Mouse (Mus musculus): ENCODE results near the gene Slc25a38. TPM values are rescaled to one million over a fixed set of nuclear protein-coding genes. Genes with fewer than 3 reads are reported as not detected.

Slc25a38 gene
- total RNA-seq, 2 experiments from 2014 or later = 271 to 322 TPM

DNA sequence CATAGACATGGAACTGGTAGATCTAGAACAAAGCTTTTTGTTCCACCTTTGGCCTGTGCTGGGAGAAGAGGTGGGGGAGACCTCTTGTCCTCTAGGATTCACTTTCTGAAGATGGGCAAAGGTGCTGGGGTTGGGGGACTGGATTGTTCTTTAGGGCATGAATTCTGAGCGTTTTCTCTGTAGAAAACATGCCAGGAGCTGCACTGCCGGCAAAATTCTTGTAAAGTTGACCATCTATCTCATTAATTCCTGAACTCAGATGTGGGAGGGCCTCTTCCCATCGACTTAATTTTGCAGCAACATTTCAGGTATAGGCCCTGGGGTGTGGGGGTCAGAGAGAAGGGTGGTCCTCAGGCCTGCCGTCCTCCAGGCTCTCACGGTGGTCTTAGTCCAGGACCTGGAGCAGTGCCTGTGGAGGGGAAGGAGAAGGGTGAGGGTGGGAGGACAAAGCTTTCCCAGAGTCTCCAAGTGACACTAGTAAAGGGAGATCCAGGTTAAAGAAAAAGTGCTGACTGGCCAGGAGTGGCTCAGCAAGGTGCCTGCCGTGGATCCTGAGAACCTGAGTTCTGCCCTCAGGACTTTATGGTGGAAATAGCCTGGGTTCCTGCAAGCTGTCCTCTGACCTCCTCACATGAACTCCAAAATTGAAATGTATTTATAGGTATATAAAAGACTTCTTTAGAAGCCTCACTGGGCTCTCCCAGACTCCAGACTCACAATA is 23.7 kb downstream of the Slc25a38 start:
- no peak for ATAC-seq (replicated peaks; ENCODE audit: low FRiP score, poor library complexity, severe bottlenecking)

DNA sequence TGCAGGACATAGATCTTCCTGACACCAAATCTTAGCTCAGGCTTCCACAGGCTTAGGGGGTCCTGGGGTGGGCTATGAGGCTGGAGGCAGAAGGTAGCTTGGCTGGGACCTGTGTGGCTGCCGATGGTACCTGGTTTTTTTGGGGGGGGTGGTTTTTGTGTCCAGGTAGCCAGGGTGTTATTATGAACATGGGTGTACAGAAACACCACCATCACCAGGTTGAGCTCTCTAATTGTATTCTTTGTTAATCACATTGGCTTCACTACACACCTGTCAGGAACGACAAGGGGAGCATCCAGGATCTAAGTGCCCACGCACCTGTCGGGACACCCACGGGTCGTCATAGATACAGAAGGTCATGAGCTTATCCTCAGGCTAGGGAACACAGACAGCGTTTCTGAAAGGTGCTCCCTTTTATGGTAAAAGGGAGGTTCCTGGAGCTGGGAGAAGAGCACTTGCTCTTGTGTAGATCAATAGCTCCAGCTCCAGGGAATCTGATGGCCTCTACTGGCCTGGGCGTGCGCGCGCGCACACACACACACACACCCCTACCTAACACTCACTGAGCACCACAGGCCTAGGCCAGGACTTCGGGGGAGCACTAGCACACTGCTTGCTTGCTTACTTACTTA is 24.5 kb downstream of the Slc25a38 start:
- ATAC-seq (replicated peaks; ENCODE audit: low FRiP score, poor library complexity, severe bottlenecking) = no peak

DNA sequence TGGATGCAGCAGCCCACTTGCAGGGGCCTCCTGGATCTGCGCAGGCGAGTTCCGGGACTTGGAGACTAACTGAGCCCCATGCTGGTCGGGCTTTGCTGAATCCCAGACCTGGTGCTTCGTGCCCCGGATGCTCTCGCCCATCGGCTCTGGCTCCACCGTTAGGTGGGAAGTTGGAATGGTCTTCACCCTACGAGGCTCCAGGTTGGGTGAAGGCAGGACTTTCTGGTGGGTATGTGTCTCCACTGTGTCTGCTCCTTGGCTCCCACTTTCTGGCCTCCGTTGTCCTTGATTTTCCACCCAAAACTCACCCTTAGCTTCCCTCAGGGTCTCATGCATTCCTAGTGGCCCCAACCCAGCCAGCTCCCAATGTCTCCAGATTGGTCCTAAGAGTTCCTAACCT is 25.3 kb downstream of the Slc25a38 start:
- no peak for ATAC-seq (replicated peaks; ENCODE audit: low FRiP score, poor library complexity, severe bottlenecking)

DNA sequence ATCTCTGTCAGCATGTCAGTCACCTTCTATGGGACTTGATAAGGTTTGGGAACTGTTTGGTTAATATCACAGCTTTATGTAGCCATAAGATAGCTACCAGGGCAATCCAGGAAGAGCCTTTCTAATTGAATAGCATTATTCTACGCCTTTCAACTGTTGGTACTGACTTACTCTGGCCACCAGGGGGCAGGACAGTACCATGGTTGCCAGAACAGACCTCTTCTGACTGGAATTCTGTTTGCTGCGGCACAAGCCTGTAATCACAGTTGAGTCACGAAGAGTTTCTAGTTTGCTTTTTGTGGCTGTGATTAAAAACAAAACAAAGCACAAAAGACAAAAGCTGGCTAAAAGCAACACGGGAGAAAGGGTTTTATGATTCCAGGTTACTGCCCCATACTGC is 30.5 kb downstream of the Slc25a38 start:
- peak; percentile 90 for ATAC-seq (replicated peaks; ENCODE audit: low FRiP score, poor library complexity, severe bottlenecking)

DNA sequence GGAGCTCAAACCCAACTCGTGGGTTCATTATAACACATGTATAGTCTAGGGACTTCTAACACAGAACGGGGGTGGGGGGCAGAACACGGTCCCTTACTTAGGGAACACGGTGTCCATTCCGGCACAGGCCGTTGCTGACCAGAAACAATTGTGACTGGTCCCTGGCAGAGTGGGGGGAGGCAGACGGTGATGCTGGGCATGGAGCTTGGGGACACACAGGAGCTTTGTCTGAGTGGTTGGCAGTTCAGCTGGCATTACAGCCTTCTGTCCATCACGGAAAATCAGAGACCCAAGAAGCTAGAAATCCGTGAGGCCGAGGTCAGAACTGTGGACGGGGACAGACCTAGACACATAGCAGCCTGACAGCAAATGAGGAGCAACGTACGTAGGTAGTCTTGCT is 34.3 kb downstream of the Slc25a38 start:
- ATAC-seq (replicated peaks; ENCODE audit: low FRiP score, poor library complexity, severe bottlenecking) = no peak

DNA sequence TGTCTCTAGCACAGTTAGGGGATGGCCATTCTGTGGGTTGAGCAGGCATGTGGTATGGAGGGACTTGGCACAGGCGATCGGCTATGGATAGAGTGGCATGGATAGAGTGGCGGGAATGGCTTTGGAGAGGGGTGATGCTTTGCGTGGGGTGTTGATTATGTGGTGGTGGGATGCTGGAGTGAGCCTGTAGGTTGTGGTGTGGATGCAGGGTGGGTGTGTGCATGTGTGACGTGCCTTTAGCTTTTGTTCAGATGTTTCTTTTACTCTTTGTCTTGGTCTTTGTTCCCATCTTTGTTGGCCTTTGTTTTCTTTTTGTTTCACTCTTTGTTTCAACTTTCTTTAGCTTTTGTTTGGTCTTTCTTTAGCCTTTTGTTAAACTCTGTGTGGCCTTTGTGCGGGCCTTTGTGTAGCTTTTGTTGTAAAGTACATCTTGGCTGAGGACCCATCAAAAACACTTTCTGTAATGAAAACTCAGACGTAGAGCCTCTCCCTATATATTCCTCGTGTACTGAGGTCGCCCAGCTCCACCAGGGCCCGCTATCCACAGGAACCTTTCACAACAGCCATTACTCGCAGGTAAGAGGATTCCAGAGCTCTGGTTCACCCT is 39.2 kb downstream of the Slc25a38 start, which contains the start of gene Mobp:
Gene Mobp (plus strand): TSS at position 486 of the 607 bp plus-strand sequence.
- no peak for ATAC-seq (replicated peaks; ENCODE audit: low FRiP score, poor library complexity, severe bottlenecking)

DNA sequence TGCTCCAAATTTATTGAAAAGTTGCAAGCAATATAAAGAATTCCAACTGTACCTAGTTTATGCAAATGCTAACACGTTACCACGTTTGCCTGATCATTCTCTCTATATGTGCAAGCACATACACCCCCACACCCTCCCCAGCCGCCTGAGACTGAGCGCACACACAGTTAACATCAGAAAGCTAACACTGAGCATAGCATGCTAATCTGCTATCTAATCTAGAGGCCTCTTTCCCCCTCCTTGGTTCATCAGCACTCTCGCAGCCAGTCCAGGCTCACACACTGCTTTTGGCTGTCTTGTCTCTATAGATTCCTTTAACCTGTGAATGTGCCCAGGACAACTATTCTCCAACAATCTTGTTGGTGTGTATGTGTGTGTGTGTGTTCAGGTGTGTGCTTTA is 41.0 kb downstream of the Slc25a38 start:
- no peak for ATAC-seq (replicated peaks; ENCODE audit: low FRiP score, poor library complexity, severe bottlenecking)

DNA sequence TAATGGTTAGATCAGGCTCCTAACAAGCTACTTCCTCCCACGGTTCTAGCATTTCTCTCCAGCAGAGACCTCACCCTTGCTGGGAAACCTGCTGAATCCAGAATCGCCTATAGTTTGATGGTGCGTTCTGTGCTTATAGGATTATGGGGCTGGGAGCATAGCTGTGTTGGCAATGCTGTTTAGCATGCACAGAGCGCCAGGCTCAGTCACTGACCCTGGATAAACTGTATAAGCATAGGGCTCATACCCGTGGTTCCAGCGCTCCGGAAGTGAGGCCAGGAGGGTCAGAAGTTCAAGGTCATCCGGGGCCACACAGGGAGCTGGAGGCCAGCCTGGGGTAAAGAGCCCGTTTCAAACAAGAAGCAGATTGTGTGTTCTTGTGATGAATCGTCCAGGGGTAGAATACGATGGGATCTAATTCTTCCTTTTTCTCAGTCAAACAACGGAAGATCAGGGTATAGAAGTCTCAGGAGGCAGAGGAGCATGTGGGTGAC is 41.8 kb downstream of the Slc25a38 start:
- ATAC-seq (replicated peaks; ENCODE audit: low FRiP score, poor library complexity, severe bottlenecking) = no peak

DNA sequence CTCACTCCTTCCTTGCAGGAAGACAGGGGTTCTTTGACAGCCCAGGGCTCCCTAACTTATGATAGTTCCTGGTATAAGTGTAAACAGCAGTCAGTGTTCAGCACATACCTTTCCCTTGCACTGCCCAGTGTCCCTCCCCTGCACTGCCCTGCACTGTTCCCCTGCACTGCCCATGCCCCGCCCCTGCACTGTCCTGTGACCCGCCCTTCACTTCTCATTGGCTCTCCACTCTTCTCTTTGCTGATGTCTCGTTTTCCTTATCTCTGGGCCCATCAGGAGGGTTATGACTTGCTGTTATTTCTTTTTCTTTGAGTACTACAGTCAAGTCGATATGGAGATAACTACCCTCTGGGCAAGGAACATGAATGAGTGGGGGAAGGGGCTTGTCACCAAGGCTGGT is 47.9 kb downstream of the Slc25a38 start:
- ATAC-seq (replicated peaks; ENCODE audit: low FRiP score, poor library complexity, severe bottlenecking) = no peak

DNA sequence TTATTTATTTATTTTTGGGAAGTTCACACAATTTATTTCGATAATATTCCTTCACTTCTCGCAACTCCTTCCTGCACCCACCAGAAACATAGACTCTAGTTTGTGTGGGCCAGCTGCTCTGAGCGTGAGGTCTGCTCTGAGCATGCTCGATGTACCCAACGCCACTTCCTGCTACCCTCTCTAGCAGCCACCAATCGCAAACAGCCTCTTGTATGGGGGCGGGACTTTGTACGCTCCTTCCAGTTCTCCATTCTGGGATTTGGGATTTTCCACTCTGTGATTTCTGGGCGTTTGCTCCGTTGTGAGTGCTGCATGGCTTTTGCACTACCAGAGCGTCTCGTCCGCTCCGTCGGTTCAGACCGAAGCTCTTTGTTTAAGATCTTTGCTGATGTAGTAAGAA is 53.7 kb downstream of the Slc25a38 start:
- ATAC-seq (replicated peaks; ENCODE audit: low FRiP score, poor library complexity, severe bottlenecking) = no peak

DNA sequence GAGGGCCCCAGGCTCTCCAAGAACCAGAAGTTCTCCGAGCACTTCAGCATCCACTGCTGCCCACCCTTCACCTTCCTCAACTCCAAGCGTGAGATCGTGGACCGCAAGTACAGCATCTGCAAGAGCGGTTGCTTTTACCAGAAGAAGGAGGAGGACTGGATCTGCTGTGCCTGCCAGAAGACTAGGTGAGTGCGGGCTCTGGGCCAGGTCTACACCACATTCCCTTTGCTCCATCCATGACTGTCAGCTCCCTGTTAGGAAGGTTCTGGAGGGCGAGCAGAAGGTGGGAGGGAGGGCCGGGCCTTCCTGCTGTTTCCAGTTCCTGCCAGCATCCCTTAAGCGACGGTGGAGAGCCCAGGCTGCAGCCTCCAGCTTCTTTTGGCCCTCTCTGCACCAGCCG is 57.7 kb downstream of the Slc25a38 start:
- no peak for ATAC-seq (replicated peaks; ENCODE audit: low FRiP score, poor library complexity, severe bottlenecking)

DNA sequence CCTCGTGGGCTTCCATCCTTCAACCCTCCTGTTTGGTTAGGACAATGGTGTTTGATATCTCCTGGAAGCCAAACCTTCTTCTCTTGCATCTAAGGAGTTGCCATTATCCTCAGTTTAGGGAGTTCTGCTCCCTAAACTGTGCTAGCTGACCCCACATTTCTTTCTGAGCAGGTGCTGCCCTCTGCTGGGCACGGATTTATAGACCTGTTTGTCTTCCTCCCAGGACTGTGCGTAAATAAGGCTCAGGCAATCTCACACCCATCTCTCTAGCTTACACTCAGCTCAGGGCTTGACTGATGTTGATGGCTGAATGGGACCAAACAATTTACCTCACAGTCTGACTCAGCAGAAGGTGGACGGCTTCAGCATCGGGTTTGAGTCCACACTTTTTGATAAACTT is 61.1 kb downstream of the Slc25a38 start:
- peak; percentile 76 for ATAC-seq (replicated peaks; ENCODE audit: low FRiP score, poor library complexity, severe bottlenecking)

Other genes with a start within 250 kb of the Slc25a38 start
- 52.4 and 67.8 TPM in 2 replicates for gene Wdr48, start 215.5 kb upstream of the Slc25a38 start, total RNA-seq (2015; ENCODE audit: low replicate concordance)
- gene Wdr48, start 215.5 kb upstream of the Slc25a38 start, total RNA-seq (2017; ENCODE audit: low replicate concordance) = 52.1 and 63.9 TPM in 2 replicates
- gene Gorasp1, start 172.8 kb upstream of the Slc25a38 start, total RNA-seq (2015; ENCODE audit: low replicate concordance) = 2.5 and 4.2 TPM in 2 replicates
- 0.90 and 2.3 TPM in 2 replicates for gene Gorasp1, start 172.8 kb upstream of the Slc25a38 start, total RNA-seq (2017; ENCODE audit: low replicate concordance)
- 2.1 TPM in 1 of 2 replicates, not detected in the other for gene Ttc21a, start 172.8 kb upstream of the Slc25a38 start, total RNA-seq (2015; ENCODE audit: low replicate concordance)
- 1.5 TPM in 1 of 2 replicates, not detected in the other for gene Ttc21a, start 172.8 kb upstream of the Slc25a38 start, total RNA-seq (2017; ENCODE audit: low replicate concordance)
- 2.1 and 2.2 TPM in 2 replicates for gene Csrnp1, start 125.7 kb upstream of the Slc25a38 start, total RNA-seq (2015; ENCODE audit: low replicate concordance)
- gene Csrnp1, start 125.7 kb upstream of the Slc25a38 start, total RNA-seq (2017; ENCODE audit: low replicate concordance) = 1.4 and 3.0 TPM in 2 replicates
- not detected in 2 replicates for gene Xirp1, start 86.8 kb upstream of the Slc25a38 start, total RNA-seq (2015; ENCODE audit: low replicate concordance)
- not detected in 2 replicates for gene Xirp1, start 86.8 kb upstream of the Slc25a38 start, total RNA-seq (2017; ENCODE audit: low replicate concordance)
- 4.2 and 6.1 TPM in 2 replicates for gene Cx3cr1, start 40.5 kb upstream of the Slc25a38 start, total RNA-seq (2015; ENCODE audit: low replicate concordance)
- gene Cx3cr1, start 40.5 kb upstream of the Slc25a38 start, total RNA-seq (2017; ENCODE audit: low replicate concordance) = 2.5 and 3.7 TPM in 2 replicates
- not detected in 2 replicates for gene Ccr8, start 18.3 kb upstream of the Slc25a38 start, total RNA-seq (2015; ENCODE audit: low replicate concordance)
- not detected in 2 replicates for gene Ccr8, start 18.3 kb upstream of the Slc25a38 start, total RNA-seq (2017; ENCODE audit: low replicate concordance)
- 703 and 915 TPM in 2 replicates for gene Rpsa, start 17.3 kb downstream of the Slc25a38 start, total RNA-seq (2015; ENCODE audit: low replicate concordance)
- gene Rpsa, start 17.3 kb downstream of the Slc25a38 start, total RNA-seq (2017; ENCODE audit: low replicate concordance) = 860 and 1,041 TPM in 2 replicates
- gene Mobp, start 39.3 kb downstream of the Slc25a38 start, total RNA-seq (2015; ENCODE audit: low replicate concordance) = not detected in 2 replicates
- gene Mobp, start 39.3 kb downstream of the Slc25a38 start, total RNA-seq (2017; ENCODE audit: low replicate concordance) = not detected in 2 replicates
- gene Myrip, start 191.1 kb downstream of the Slc25a38 start, total RNA-seq (2015; ENCODE audit: low replicate concordance) = not detected in 2 replicates
- not detected in 2 replicates for gene Myrip, start 191.1 kb downstream of the Slc25a38 start, total RNA-seq (2017; ENCODE audit: low replicate concordance)